Mouse (Mus musculus) CD4-positive, CD25-positive, alpha-beta regulatory T cell (primary cell): ENCODE results near the gene B3gnt4. TPM values are rescaled to one million over a fixed set of nuclear protein-coding genes. Genes with fewer than 3 reads are reported as not detected.

ENCODE experiments used
- polyA plus RNA-seq: library from polyadenylated mRNA; unstranded; fragments of 100-300 nt; shearing (Covaris generic); gene quantifications from one replicate; pipeline ENCODE4 v1.2.1, GENCODE M21; 2017

The B3gnt4 gene
- polyA plus RNA-seq: 0.14 TPM

GRCm38 (mm10) chr5:123510160-123510559 is at the start of gene B3gnt4:
Gene B3gnt4 (plus strand): TSS chr5:123510460.

GRCm38 (mm10) chr5:123489112-123489785 is 21.0 kb upstream of the B3gnt4 start, which contains the start of the genes Lrrc43 and Il31:
Gene Lrrc43 (plus strand): TSS chr5:123489305.
Gene Il31 (minus strand): TSS chr5:123489489.

GRCm38 (mm10) chr5:123523692-123524392 is 13.6 kb downstream of the B3gnt4 start, which contains the start of gene Diablo:
Gene Diablo (minus strand): TSS chr5:123524176.

GRCm38 (mm10) chr5:123525281-123525680 is 15.0 kb downstream of the B3gnt4 start, which contains the start of gene Gm49027:
Gene Gm49027 (minus strand): TSS chr5:123525488.

Other genes with a start within 250 kb of the B3gnt4 start
- 7.8 TPM for gene Bcl7a, start 166.6 kb upstream of the B3gnt4 start, polyA plus RNA-seq
- 56.6 TPM for gene Mlxip, start 115.7 kb upstream of the B3gnt4 start, polyA plus RNA-seq
- gene Lrrc43, start 21.2 kb upstream of the B3gnt4 start, polyA plus RNA-seq: not detected
- not detected for gene Il31, start 21.0 kb upstream of the B3gnt4 start, polyA plus RNA-seq
- 117 TPM for gene Diablo, start 13.7 kb downstream of the B3gnt4 start, polyA plus RNA-seq
- gene Gm49027, start 15.0 kb downstream of the B3gnt4 start, polyA plus RNA-seq: 0.95 TPM
- gene Vps33a, start 62.6 kb downstream of the B3gnt4 start, polyA plus RNA-seq: 49.8 TPM
- 76.0 TPM for gene Clip1, start 174.2 kb downstream of the B3gnt4 start, polyA plus RNA-seq
- gene Zcchc8, start 210.6 kb downstream of the B3gnt4 start, polyA plus RNA-seq: 98.1 TPM
- gene Rsrc2, start 239.0 kb downstream of the B3gnt4 start, polyA plus RNA-seq: 176 TPM
- 1.8 TPM for gene Kntc1, start 239.3 kb downstream of the B3gnt4 start, polyA plus RNA-seq